Mouse (Mus musculus): ENCODE data around the gene Prcp.

DNA sequence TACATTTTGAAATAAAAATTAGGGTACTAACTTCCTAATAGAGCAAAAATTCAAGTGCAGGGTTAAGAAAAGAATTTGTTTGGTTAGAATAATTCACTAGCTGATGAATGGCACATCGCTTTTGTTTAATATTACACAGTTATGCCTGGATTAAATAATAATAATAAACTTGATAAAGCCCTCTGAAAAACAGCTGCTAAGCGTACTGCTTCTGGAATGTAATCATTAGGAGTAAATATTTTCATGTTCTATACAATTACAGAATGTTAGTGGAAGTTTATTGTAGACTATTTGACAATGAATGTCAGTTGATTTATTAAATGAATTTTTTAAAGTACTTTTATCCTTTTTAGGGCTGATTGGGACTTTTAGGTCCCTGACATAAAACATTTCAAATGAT lies 32.0 kb upstream of the Prcp start:
- TF ChIP-seq CTCF (IDR thresholded peaks at IDR 0.05; ENCODE audit: insufficient read depth, low read depth, low read length) (no peak), POLR2A (IDR thresholded peaks at IDR 0.05; ENCODE audit: insufficient read depth, low read depth, low read length) (no peak)
